Mouse (Mus musculus) left cerebral cortex, adult 8-10 months (tissue): ENCODE measurements at regions not wholly inside any gene's neighbourhood (a gene's known extent, or its start where the extent isn't known, plus 50 kb on each side); places are given as distances from the start of the nearest gene placed in this dataset.

ENCODE experiments used
- DNase-seq, 2 experiments: peaks; one replicate each; pipeline ENCODE4 v3.0.0; 2022; ENCODE audit warnings: low spot score in 2 of 2

GRCm38 (mm10) chr9:46469521-46469920 is 149.7 kb upstream of the 4931429L15Rik start:
- DNase-seq: no peak

- DNase-seq: no peak
Measured at GRCm38 (mm10) chr9:46468306-46468705, 148.5 kb upstream of the 4931429L15Rik start.

- no peak for DNase-seq
Measured at GRCm38 (mm10) chr9:46467671-46468070, 147.9 kb upstream of the 4931429L15Rik start.

GRCm38 (mm10) chr9:46462681-46463080 is 142.9 kb upstream of the 4931429L15Rik start:
- no peak for DNase-seq

- no peak for DNase-seq
Measured at GRCm38 (mm10) chr9:46457945-46458344, 138.2 kb upstream of the 4931429L15Rik start.

GRCm38 (mm10) chr9:46454807-46455610 is 135.2 kb upstream of the 4931429L15Rik start:
- DNase-seq: no peak

- DNase-seq: no peak
Measured at GRCm38 (mm10) chr9:46443191-46444095, 123.7 kb upstream of the 4931429L15Rik start.

- no peak for DNase-seq
Measured at GRCm38 (mm10) chr9:46442739-46443181, 123.0 kb upstream of the 4931429L15Rik start.

- no peak for DNase-seq
Measured at GRCm38 (mm10) chr9:46440226-46440625, 120.4 kb upstream of the 4931429L15Rik start.

- peak; percentile 37 to 94 for DNase-seq
Measured at GRCm38 (mm10) chr9:46434700-46435099, 114.9 kb upstream of the 4931429L15Rik start.

- no peak for DNase-seq
Measured at GRCm38 (mm10) chr9:46433716-46434115, 113.9 kb upstream of the 4931429L15Rik start.

GRCm38 (mm10) chr9:46431053-46431452 is 111.3 kb upstream of the 4931429L15Rik start:
- DNase-seq: no peak

- no peak for DNase-seq
Measured at GRCm38 (mm10) chr9:46423184-46423967, 103.6 kb upstream of the 4931429L15Rik start.

GRCm38 (mm10) chr9:46421688-46422274 is 102.0 kb upstream of the 4931429L15Rik start:
- DNase-seq: no peak

- DNase-seq: no peak
Measured at GRCm38 (mm10) chr9:46411686-46412085, 91.9 kb upstream of the 4931429L15Rik start.

GRCm38 (mm10) chr9:46408776-46409175 is 89.0 kb upstream of the 4931429L15Rik start:
- DNase-seq: no peak

- DNase-seq: no peak
Measured at GRCm38 (mm10) chr9:46406606-46407005, 86.8 kb upstream of the 4931429L15Rik start.

GRCm38 (mm10) chr9:46396591-46396990 is 76.8 kb upstream of the 4931429L15Rik start:
- DNase-seq: no peak

- DNase-seq: no peak
Measured at GRCm38 (mm10) chr9:46395156-46395765, 75.5 kb upstream of the 4931429L15Rik start.

- no peak for DNase-seq
Measured at GRCm38 (mm10) chr9:46394239-46394638, 74.5 kb upstream of the 4931429L15Rik start.
